Mouse (Mus musculus): Measurements from ENCODE around the gene 2310030G06Rik. TPM values are rescaled to one million over a fixed set of nuclear protein-coding genes. Genes with fewer than 3 reads are reported as not detected.

Gene 2310030G06Rik
- polyA plus RNA-seq, 2 experiments, result 1.8 to 2.3 TPM

- Histone ChIP-seq H3K27ac (no peak overlapping the region), H3K4me3 (ENCODE audit: insufficient read depth in 1 of 2, low read depth in 2 of 2, low read length in 2 of 2) (no peak overlapping the region), H3K9me3 (ENCODE audit: control insufficient read depth, low read length) (no peaks in the 10 kb centered on the region), H3K9ac (replicated peaks) (no peak overlapping the region), H3K4me1 (replicated peaks; ENCODE audit: control insufficient read depth in 2 of 2, insufficient read depth in 2 of 2, low read length in 1 of 2) (no peaks in the 10 kb centered on the region), H3K27me3 (ENCODE audit: control insufficient read depth, insufficient read depth, low read length) (peaks cover 10% of the 10 kb centered on the region), H3K36me3 (replicated peaks; ENCODE audit: control insufficient read depth, insufficient read depth, low read depth) (no peaks in the 10 kb centered on the region), H3K4me2 (ENCODE audit: low read depth) (no peak overlapping the region)
- no peak for ATAC-seq (ENCODE audit: insufficient read depth)
- 59% methylated on average over 8 of the region's 8 CpGs for WGBS (ENCODE audit: insufficient replicate concordance)
- no peak for TF ChIP-seq EP300 (IDR thresholded peaks at IDR 0.05; ENCODE audit: low read depth)
- no peak for TF ChIP-seq CTCF (IDR thresholded peaks at IDR 0.05; ENCODE audit: low read depth)
- DNase-seq (ENCODE audit: low read depth in 3 of 3, low spot score in 3 of 3), result no peak
These were observed 20.3 kb downstream of the 2310030G06Rik start for GRCm38 (mm10) chr9:50725921-50726590.

GRCm38 (mm10) chr9:50724661-50725330 is 21.5 kb downstream of the 2310030G06Rik start:
- TF ChIP-seq CTCF (IDR thresholded peaks at IDR 0.05; ENCODE audit: low read depth) (no peak), EP300 (IDR thresholded peaks at IDR 0.05; ENCODE audit: low read depth) (no peak)
- Histone ChIP-seq H3K4me2 (ENCODE audit: low read depth) (no peak overlapping the region), H3K9ac (replicated peaks) (no peak overlapping the region), H3K27ac (no peak overlapping the region), H3K4me3 (ENCODE audit: insufficient read depth in 1 of 2, low read depth in 2 of 2, low read length in 2 of 2) (no peak overlapping the region), H3K4me1 (replicated peaks; ENCODE audit: control insufficient read depth in 2 of 2, insufficient read depth in 2 of 2, low read length in 1 of 2) (no peaks in the 10 kb centered on the region), H3K9me3 (ENCODE audit: control insufficient read depth, low read length) (no peaks in the 10 kb centered on the region), H3K36me3 (replicated peaks; ENCODE audit: control insufficient read depth, insufficient read depth, low read depth) (no peaks in the 10 kb centered on the region), H3K27me3 (ENCODE audit: control insufficient read depth, insufficient read depth, low read length) (peaks cover 10% of the 10 kb centered on the region)
- no peak for ATAC-seq (ENCODE audit: insufficient read depth)
- WGBS (ENCODE audit: insufficient replicate concordance), result 33% methylated on average over 3 of the region's 3 CpGs
- no peak for DNase-seq (ENCODE audit: low read depth in 3 of 3, low spot score in 3 of 3)

GRCm38 (mm10) chr9:50724147-50724546 is 22.2 kb downstream of the 2310030G06Rik start:
- Histone ChIP-seq H3K4me2 (ENCODE audit: low read depth) (no peak overlapping the region), H3K4me3 (ENCODE audit: insufficient read depth in 1 of 2, low read depth in 2 of 2, low read length in 2 of 2) (no peak overlapping the region), H3K27me3 (ENCODE audit: control insufficient read depth, insufficient read depth, low read length) (peaks cover 10% of the 10 kb centered on the region), H3K36me3 (replicated peaks; ENCODE audit: control insufficient read depth, insufficient read depth, low read depth) (no peaks in the 10 kb centered on the region), H3K9me3 (ENCODE audit: control insufficient read depth, low read length) (no peaks in the 10 kb centered on the region), H3K4me1 (replicated peaks; ENCODE audit: control insufficient read depth in 2 of 2, insufficient read depth in 2 of 2, low read length in 1 of 2) (no peaks in the 10 kb centered on the region), H3K27ac (no peak overlapping the region), H3K9ac (replicated peaks) (no peak overlapping the region)
- no peak for TF ChIP-seq EP300 (IDR thresholded peaks at IDR 0.05; ENCODE audit: low read depth)
- TF ChIP-seq CTCF (IDR thresholded peaks at IDR 0.05; ENCODE audit: low read depth), result no peak
- WGBS (ENCODE audit: insufficient replicate concordance), result 47% methylated on average over 2 of the region's 2 CpGs
- no peak for ATAC-seq (ENCODE audit: insufficient read depth)
- no peak for DNase-seq (ENCODE audit: low read depth in 3 of 3, low spot score in 3 of 3)

- peaks cover 10% of the 10 kb centered on the region for H3K27me3 ChIP-seq (ENCODE audit: control insufficient read depth, insufficient read depth, low read length)
- H3K27ac ChIP-seq, result no peak overlapping the region
- no peak overlapping the region for H3K4me2 ChIP-seq (ENCODE audit: low read depth)
- DNase-seq (ENCODE audit: low read depth in 3 of 3, low spot score in 3 of 3) (no peak), ATAC-seq (ENCODE audit: insufficient read depth) (no peak)
- 63% methylated on average over 7 of the region's 7 CpGs for WGBS (ENCODE audit: insufficient replicate concordance)
- no peak overlapping the region for H3K9ac ChIP-seq (replicated peaks)
- no peak overlapping the region for H3K4me3 ChIP-seq (ENCODE audit: insufficient read depth in 1 of 2, low read depth in 2 of 2, low read length in 2 of 2)
- no peaks in the 10 kb centered on the region for H3K4me1 ChIP-seq (replicated peaks; ENCODE audit: control insufficient read depth in 2 of 2, insufficient read depth in 2 of 2, low read length in 1 of 2)
- TF ChIP-seq EP300 (IDR thresholded peaks at IDR 0.05; ENCODE audit: low read depth) (no peak), CTCF (IDR thresholded peaks at IDR 0.05; ENCODE audit: low read depth) (no peak)
- H3K9me3 ChIP-seq (ENCODE audit: control insufficient read depth, low read length), result no peaks in the 10 kb centered on the region
- no peaks in the 10 kb centered on the region for H3K36me3 ChIP-seq (replicated peaks; ENCODE audit: control insufficient read depth, insufficient read depth, low read depth)
These were observed 22.9 kb downstream of the 2310030G06Rik start for GRCm38 (mm10) chr9:50723406-50723805.

- H3K27ac ChIP-seq, result no peak overlapping the region
- TF ChIP-seq EP300 (IDR thresholded peaks at IDR 0.05; ENCODE audit: low read depth) (no peak), CTCF (IDR thresholded peaks at IDR 0.05; ENCODE audit: low read depth) (no peak)
- H3K4me1 ChIP-seq (replicated peaks; ENCODE audit: control insufficient read depth in 2 of 2, insufficient read depth in 2 of 2, low read length in 1 of 2), result no peaks in the 10 kb centered on the region
- H3K4me2 ChIP-seq (ENCODE audit: low read depth), result no peak overlapping the region
- H3K9ac ChIP-seq (replicated peaks), result no peak overlapping the region
- peaks cover 3% of the 10 kb centered on the region for H3K27me3 ChIP-seq (ENCODE audit: control insufficient read depth, insufficient read depth, low read length)
- H3K9me3 ChIP-seq (ENCODE audit: control insufficient read depth, low read length), result no peaks in the 10 kb centered on the region
- 34% methylated on average over 8 of the region's 8 CpGs for WGBS (ENCODE audit: insufficient replicate concordance)
- no peak for DNase-seq (ENCODE audit: low read depth in 3 of 3, low spot score in 3 of 3)
- H3K4me3 ChIP-seq (ENCODE audit: insufficient read depth in 1 of 2, low read depth in 2 of 2, low read length in 2 of 2), result no peak overlapping the region
- no peak for ATAC-seq (ENCODE audit: insufficient read depth)
- H3K36me3 ChIP-seq (replicated peaks; ENCODE audit: control insufficient read depth, insufficient read depth, low read depth), result no peaks in the 10 kb centered on the region
These were observed 23.9 kb downstream of the 2310030G06Rik start for GRCm38 (mm10) chr9:50722451-50722911.

Data from liver, embryonic 14.5 days (tissue).